Mouse (Mus musculus) heart, embryonic 14.5 days (tissue): ENCODE data around the gene Csf3. TPM values are rescaled to one million over a fixed set of nuclear protein-coding genes. Genes with fewer than 3 reads are reported as not detected.

Source experiments
- ATAC-seq: fragments of 200-750 bp; cut with Nextera tagmentation; 2 replicates; pipeline ENCODE4 v1.8.0; 2017; ENCODE audit warnings: low read depth, moderate TSS enrichment; ENCODE audit not compliant: insufficient number of reproducible peaks, insufficient read depth, low FRiP score
- H3K27ac ChIP-seq, 2 experiments: fragments of 200-500 bp in 1 of 2; fragments of 300-500 bp in 1 of 2; sonication (generic) in 1 of 2; replicated peaks in 1 of 2; 2 replicates each; pipeline ENCODE4 v1.5.1; 2012 to 2014; ENCODE audit warnings: low read depth in 2 of 2, low read length in 2 of 2, control low read depth in 1 of 2, mild to moderate bottlenecking in 1 of 2, mixed read lengths in 1 of 2; ENCODE audit not compliant: control insufficient read depth in 1 of 2, insufficient read depth in 1 of 2
- H3K27me3 ChIP-seq: fragments of 300-500 bp; sonication (generic); 2 replicates; pipeline ENCODE4 v1.6.1; 2014; ENCODE audit warnings: mild to moderate bottlenecking, low read length, control low read depth; ENCODE audit not compliant: control insufficient read depth, insufficient read depth
- H3K36me3 ChIP-seq: fragments of 300-500 bp; sonication (generic); 2 replicates; pipeline ENCODE4 v1.6.1; 2014; ENCODE audit warnings: mild to moderate bottlenecking, control low read depth, low read length, mixed read lengths; ENCODE audit not compliant: control insufficient read depth, insufficient read depth
- H3K4me1 ChIP-seq, 2 experiments: fragments of 200-500 bp in 1 of 2; fragments of 300-500 bp in 1 of 2; sonication (generic) in 1 of 2; 2 replicates each; pipeline ENCODE4 v1.6.1; 2012 to 2014; ENCODE audit warnings: low read length in 2 of 2, control low read depth in 1 of 2, mixed read lengths in 1 of 2; ENCODE audit not compliant: control insufficient read depth in 2 of 2, insufficient read depth in 2 of 2
- H3K4me2 ChIP-seq: fragments of 300-500 bp; sonication (generic); 2 replicates; pipeline ENCODE4 v1.6.1; 2014; ENCODE audit warnings: mild to moderate bottlenecking, low read length
- H3K4me3 ChIP-seq, 2 experiments: fragments of 200-500 bp in 1 of 2; fragments of 300-500 bp in 1 of 2; sonication (generic) in 1 of 2; 2 replicates each; pipeline ENCODE4 v1.5.1; 2012 to 2014; ENCODE audit warnings: low read length in 2 of 2, mild to moderate bottlenecking in 2 of 2, control low read depth in 1 of 2, low read depth in 1 of 2, moderate library complexity in 1 of 2; ENCODE audit not compliant: control insufficient read depth in 1 of 2, insufficient read depth in 1 of 2
- H3K9ac ChIP-seq: fragments of 300-500 bp; sonication (generic); 2 replicates; pipeline ENCODE4 v1.6.1; 2014; ENCODE audit warnings: mild to moderate bottlenecking, low read length
- H3K9me3 ChIP-seq: fragments of 300-500 bp; sonication (generic); 2 replicates; pipeline ENCODE4 v1.6.1; 2016; ENCODE audit warnings: low read length, control low read depth; ENCODE audit not compliant: control insufficient read depth
- WGBS: fragments of 180-500 bp; shearing (Covaris S2); extraction: QIAGEN DNeasy Blood & Tissue Kit; methylation state at CpG from one replicate; pipeline ENCODE4 v1.1.7; 2014; 5-methylcytosine and 5-hydroxymethylcytosine counted together
- polyA plus RNA-seq: library from polyadenylated mRNA; unstranded; fragments of >200 nt; fragmentation: Nextera tagmentation; extraction: Ambion mirVana; gene quantifications from 2 replicates; pipeline ENCODE4 v1.2.1, GENCODE M21; 2014

Gene Csf3
- polyA plus RNA-seq, 1 experiment from 2014 or later, result not detected

DNA sequence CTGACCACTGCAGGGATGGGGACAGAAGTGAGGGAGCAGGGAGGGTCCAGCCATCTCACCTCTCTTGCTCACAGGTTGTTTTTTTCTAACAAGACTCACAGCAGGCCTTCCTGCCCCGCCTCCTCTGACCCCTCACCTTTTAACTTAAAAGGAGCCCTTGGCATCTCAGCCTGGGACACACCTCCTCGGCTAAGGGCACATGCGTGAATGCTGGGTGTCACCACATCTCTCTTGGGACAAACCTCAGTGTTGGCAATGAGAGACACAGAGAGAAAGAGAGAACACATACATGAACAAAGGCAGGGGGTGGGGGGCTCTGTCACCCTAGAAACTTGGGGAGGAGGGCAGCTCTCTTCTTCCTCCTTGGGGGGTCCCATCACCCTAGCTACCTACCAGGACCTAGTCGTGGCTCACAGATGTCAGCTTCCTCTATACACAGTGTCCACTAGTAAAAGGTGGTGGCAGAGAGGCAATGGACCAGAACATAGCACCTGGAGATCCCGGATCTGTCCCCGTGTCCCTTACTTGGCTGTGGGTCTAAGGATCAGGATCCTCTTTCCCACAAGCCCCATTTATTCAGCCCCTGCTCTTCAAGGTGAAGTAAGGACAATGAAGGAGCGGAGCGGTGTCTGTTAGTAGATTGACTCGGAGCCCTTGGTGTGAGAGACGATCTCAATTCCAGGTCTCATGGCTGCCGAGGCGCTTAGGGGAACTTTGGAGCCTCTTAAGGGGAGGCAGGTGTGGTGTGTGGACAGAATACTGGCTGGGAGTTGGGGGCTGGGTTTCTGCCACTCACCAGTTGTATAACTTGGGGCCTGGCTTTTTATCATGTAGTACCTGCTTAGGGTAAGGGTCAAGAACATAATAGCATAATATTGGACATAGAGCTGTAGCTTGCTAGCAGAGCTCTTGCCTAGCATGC lies 45.1 kb downstream of the Csf3 start:
- Histone ChIP-seq H3K9ac (peak overlapping the region; percentile 65), H3K9me3 (no peaks in the 10 kb centered on the region), H3K27ac (peak overlapping the region; percentile 56 to 84), H3K27me3 (no peaks in the 10 kb centered on the region), H3K36me3 (0 out of 2 replicates have a peak, but pooled peaks cover 3% of the 10 kb centered on the region), H3K4me1 (peaks cover 70 to 84% of the 10 kb centered on the region in 2 experiments), H3K4me2 (peak overlapping the region; percentile 61), H3K4me3 (no peak overlapping the region)
- no peak for ATAC-seq
- 44% methylated on average over 12 of the region's 12 CpGs for WGBS

- Histone ChIP-seq H3K9me3 (no peaks in the 10 kb centered on the region), H3K36me3 (0 out of 2 replicates have a peak, but pooled peaks cover 3% of the 10 kb centered on the region), H3K27me3 (no peaks in the 10 kb centered on the region), H3K4me3 (peak overlapping the region in 1 of 2 experiments; percentile 16; a peak in 2 of 4 replicates), H3K4me1 (peaks cover 77 to 92% of the 10 kb centered on the region in 2 experiments), H3K27ac (peak overlapping the region; percentile 56 to 84), H3K4me2 (peak overlapping the region; percentile 61), H3K9ac (peak overlapping the region; percentile 65)
- ATAC-seq, result peak; percentile 68
- WGBS, result 6% methylated on average over 19 of the region's 19 CpGs
These were observed 46.0 kb downstream of the Csf3 start for GRCm38 (mm10) chr11:98746855-98747693.

- H3K4me2 ChIP-seq, result peak overlapping the region; percentile 60
- H3K27ac ChIP-seq, result peak overlapping the region; percentile 70 to 90
- 33% methylated on average over 6 of the region's 6 CpGs for WGBS
- peaks cover 7% of the 10 kb centered on the region for H3K36me3 ChIP-seq
- peak overlapping the region; percentile 63; the same call in 1 of the 2 replicates for H3K9ac ChIP-seq
- H3K4me1 ChIP-seq, result peaks cover 83 to 98% of the 10 kb centered on the region in 2 experiments
- H3K4me3 ChIP-seq, result no peak overlapping the region
- H3K9me3 ChIP-seq, result no peaks in the 10 kb centered on the region
- ATAC-seq, result no peak
- H3K27me3 ChIP-seq, result no peaks in the 10 kb centered on the region
These were observed 46.9 kb downstream of the Csf3 start for GRCm38 (mm10) chr11:98747804-98748505.

DNA sequence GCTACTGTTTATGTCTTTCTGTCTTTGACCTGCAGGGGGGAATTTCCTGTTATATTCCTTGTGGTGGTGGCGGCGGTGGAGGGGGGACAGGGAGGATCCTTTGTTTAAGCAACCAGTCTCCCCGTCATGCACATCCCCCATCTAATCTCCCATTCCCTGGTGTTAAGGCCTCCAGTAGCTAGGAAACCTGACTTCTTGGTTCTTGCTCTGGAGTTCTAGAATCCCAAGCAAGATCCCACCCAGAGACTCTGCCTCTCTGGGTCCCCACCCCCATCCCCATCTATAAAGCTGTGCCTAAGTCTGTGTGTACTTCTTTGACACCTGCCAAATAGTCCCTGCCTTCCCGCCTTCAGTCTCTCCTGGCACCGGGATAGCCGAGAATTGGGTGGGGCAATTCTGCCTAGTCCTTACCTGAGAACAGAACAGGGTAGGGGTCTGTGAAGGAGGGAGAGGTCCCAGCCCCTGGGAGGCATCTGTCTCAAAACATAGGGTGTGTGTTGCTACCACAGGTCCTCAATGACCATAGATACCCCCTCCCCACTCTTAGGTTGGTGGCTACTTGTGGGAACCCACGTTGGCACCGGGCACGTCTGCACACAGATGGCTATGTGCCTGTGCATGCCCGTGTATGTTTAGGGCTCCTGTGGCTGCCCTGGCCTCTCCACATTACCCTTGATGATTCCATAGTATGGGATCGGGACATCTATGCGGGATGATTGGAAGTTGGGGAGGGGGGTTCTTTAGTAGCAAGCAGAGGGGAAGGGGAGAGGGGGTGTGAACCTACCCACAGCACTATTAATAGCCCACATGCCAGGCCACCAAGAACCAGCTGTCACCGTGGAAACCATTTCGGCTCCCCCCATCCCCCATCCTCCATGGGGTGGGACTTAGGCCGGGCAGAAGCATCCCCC lies 47.7 kb downstream of the Csf3 start:
- Histone ChIP-seq H3K9me3 (no peaks in the 10 kb centered on the region), H3K4me3 (no peak overlapping the region), H3K36me3 (peaks cover 15% of the 10 kb centered on the region), H3K4me1 (peaks cover 82 to 99% of the 10 kb centered on the region in 2 experiments), H3K27me3 (no peaks in the 10 kb centered on the region), H3K4me2 (peak overlapping the region; percentile 60), H3K27ac (peak overlapping the region; percentile 8 to 90; a peak in 3 of 4 replicates), H3K9ac (peak overlapping the region; percentile 63)
- 22% methylated on average over 15 of the region's 15 CpGs for WGBS
- ATAC-seq, result no peak

GRCm38 (mm10) chr11:98749716-98750115 lies 48.7 kb downstream of the Csf3 start:
- peaks cover 20% of the 10 kb centered on the region for H3K36me3 ChIP-seq
- no peaks in the 10 kb centered on the region for H3K27me3 ChIP-seq
- peak overlapping the region; percentile 60 for H3K4me2 ChIP-seq
- 14% methylated on average over 5 of the region's 5 CpGs for WGBS
- H3K4me1 ChIP-seq, result peaks cover 82 to 99% of the 10 kb centered on the region in 2 experiments
- H3K9me3 ChIP-seq, result no peaks in the 10 kb centered on the region
- H3K27ac ChIP-seq, result peak overlapping the region; percentile 83 to 90
- no peak for ATAC-seq
- no peak overlapping the region for H3K4me3 ChIP-seq
- H3K9ac ChIP-seq, result peak overlapping the region; percentile 63; the same call in 1 of the 2 replicates

GRCm38 (mm10) chr11:98750351-98751201 lies 49.5 kb downstream of the Csf3 start:
- Histone ChIP-seq H3K4me1 (peaks cover 81 to 98% of the 10 kb centered on the region in 2 experiments), H3K9ac (peak overlapping the region; percentile 62), H3K27me3 (no peaks in the 10 kb centered on the region), H3K9me3 (no peaks in the 10 kb centered on the region), H3K27ac (peak overlapping the region; percentile 83 to 90), H3K36me3 (peaks cover 20% of the 10 kb centered on the region), H3K4me2 (peak overlapping the region; percentile 60), H3K4me3 (peak overlapping the region in 1 of 2 experiments; percentile 14; a peak in 2 of 4 replicates)
- WGBS, result 20% methylated on average over 17 of the region's 17 CpGs
- ATAC-seq, result peak; percentile 40
